Mouse (Mus musculus) kidney, embryonic 14.5 days (tissue): ENCODE measurements around the gene Tacc2. TPM values are rescaled to one million over a fixed set of nuclear protein-coding genes. Genes with fewer than 3 reads are reported as not detected.

Experiments used
- ATAC-seq: fragments of 200-750 bp; cut with Nextera tagmentation; 2 replicates; pipeline ENCODE4 v1.8.0; 2017; ENCODE audit warnings: moderate number of reproducible peaks, mild to moderate bottlenecking, moderate TSS enrichment, moderate library complexity; ENCODE audit not compliant: low FRiP score, low TSS enrichment
- H3K27ac ChIP-seq: fragments of 300-500 bp; sonication (generic); 2 replicates; pipeline ENCODE4 v1.5.1; 2014; ENCODE audit warnings: low read depth, mild to moderate bottlenecking, low read length, moderate library complexity, mixed read lengths
- H3K27me3 ChIP-seq: fragments of 300-500 bp; sonication (generic); 2 replicates; pipeline ENCODE4 v1.6.1; 2014; ENCODE audit warnings: mild to moderate bottlenecking, low read length; ENCODE audit not compliant: control insufficient read depth, insufficient read depth
- H3K36me3 ChIP-seq: fragments of 300-500 bp; sonication (generic); 2 replicates; pipeline ENCODE4 v1.6.1; 2014; ENCODE audit warnings: low read length, mixed read lengths; ENCODE audit not compliant: control insufficient read depth, insufficient read depth
- H3K4me1 ChIP-seq: fragments of 300-500 bp; sonication (generic); 2 replicates; pipeline ENCODE4 v1.6.1; 2014; ENCODE audit warnings: low read length, mixed read lengths; ENCODE audit not compliant: control insufficient read depth, insufficient read depth
- H3K4me2 ChIP-seq: fragments of 300-500 bp; sonication (generic); replicated peaks from 2 replicates; pipeline ENCODE4 v1.6.1; 2014; ENCODE audit warnings: low read depth, mild to moderate bottlenecking, low read length
- H3K4me3 ChIP-seq: fragments of 300-500 bp; sonication (generic); 2 replicates; pipeline ENCODE4 v1.5.1; 2014; ENCODE audit warnings: mild to moderate bottlenecking, low read length
- H3K9ac ChIP-seq: fragments of 300-500 bp; sonication (generic); 2 replicates; pipeline ENCODE4 v1.6.1; 2014; ENCODE audit warnings: low read depth, mild to moderate bottlenecking, low read length, moderate library complexity
- H3K9me3 ChIP-seq: fragments of 300-500 bp; sonication (generic); 2 replicates; pipeline ENCODE4 v1.6.1; 2016; ENCODE audit warnings: low read length; ENCODE audit not compliant: control insufficient read depth
- WGBS: fragments of 180-500 bp; shearing (Covaris S2); extraction: QIAGEN DNeasy Blood & Tissue Kit; methylation state at CpG from one replicate; pipeline ENCODE4 v1.1.7; 2014; 5-methylcytosine and 5-hydroxymethylcytosine counted together
- polyA plus RNA-seq: library from polyadenylated mRNA; unstranded; fragments of >200 nt; fragmentation: Nextera tagmentation; extraction: Ambion mirVana; gene quantifications from 2 replicates; pipeline ENCODE4 v1.2.1, GENCODE M21; 2014

Tacc2 gene
- polyA plus RNA-seq, 1 experiment from 2014 or later, result 41.5 TPM

GRCm38 (mm10) chr7:130797524-130797923, 220.3 kb downstream of the Tacc2 start:
- no peaks in the 10 kb centered on the region for H3K27me3 ChIP-seq
- H3K9me3 ChIP-seq, result no peaks in the 10 kb centered on the region
- no peak overlapping the region for H3K27ac ChIP-seq
- no peaks in the 10 kb centered on the region for H3K36me3 ChIP-seq
- no peak overlapping the region for H3K4me3 ChIP-seq
- ATAC-seq, result no peak
- 87% methylated on average over 6 of the region's 6 CpGs for WGBS
- H3K4me1 ChIP-seq, result no peaks in the 10 kb centered on the region
- H3K9ac ChIP-seq, result no peak overlapping the region
- no peak overlapping the region for H3K4me2 ChIP-seq

DNA sequence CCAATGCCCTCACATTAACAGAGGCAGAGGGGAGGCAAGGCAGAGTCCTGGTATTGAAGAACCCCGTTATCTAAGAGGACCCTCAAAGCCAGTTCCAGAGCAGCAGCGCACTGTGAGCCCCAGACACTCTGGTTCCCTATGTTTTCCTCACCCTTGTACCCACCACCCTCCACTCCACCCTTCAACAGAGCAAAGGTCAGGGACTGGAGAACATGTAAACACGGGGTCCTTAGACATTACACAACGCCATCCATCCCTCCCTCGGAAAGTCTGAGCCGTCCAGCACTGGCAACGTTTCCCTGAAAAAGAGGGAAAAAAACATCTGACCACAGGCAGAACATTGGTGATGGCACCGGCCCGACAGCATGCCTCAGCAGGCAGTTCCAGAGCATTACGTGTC, 222.2 kb downstream of the Tacc2 start:
- Histone ChIP-seq H3K9ac (no peak overlapping the region), H3K4me1 (no peaks in the 10 kb centered on the region), H3K9me3 (no peaks in the 10 kb centered on the region), H3K4me2 (no peak overlapping the region), H3K4me3 (no peak overlapping the region), H3K27me3 (no peaks in the 10 kb centered on the region), H3K36me3 (no peaks in the 10 kb centered on the region), H3K27ac (no peak overlapping the region)
- WGBS, result 81% methylated on average over 10 of the region's 10 CpGs
- ATAC-seq, result no peak

DNA sequence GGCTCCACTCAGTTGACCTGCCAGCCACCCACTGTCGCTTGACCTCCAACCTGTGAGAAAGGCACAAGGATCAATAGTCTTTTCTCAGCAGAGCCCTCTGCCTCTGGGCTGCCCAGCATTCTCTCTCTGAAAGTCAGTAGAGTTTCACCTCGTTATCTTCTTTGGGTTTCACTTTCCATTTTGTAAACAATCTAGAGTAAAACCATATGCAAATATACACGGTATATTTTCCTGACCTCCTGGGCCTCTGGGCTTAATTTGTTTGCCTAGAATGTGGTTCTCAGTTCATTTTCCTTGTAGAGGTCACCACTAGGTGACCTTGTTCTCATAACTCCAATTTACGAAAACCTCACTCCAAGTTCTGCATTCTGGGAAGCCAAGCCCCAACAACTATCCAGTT, 223.4 kb downstream of the Tacc2 start:
- no peak for ATAC-seq
- no peak overlapping the region; the same call in 1 of the 2 replicates for H3K9ac ChIP-seq
- no peaks in the 10 kb centered on the region for H3K27me3 ChIP-seq
- H3K36me3 ChIP-seq, result no peaks in the 10 kb centered on the region
- no peak overlapping the region for H3K4me3 ChIP-seq
- 57% methylated on average over 4 of the region's 4 CpGs for WGBS
- H3K27ac ChIP-seq, result no peak overlapping the region
- no peaks in the 10 kb centered on the region for H3K4me1 ChIP-seq
- H3K9me3 ChIP-seq, result no peaks in the 10 kb centered on the region
- H3K4me2 ChIP-seq, result no peak overlapping the region

DNA sequence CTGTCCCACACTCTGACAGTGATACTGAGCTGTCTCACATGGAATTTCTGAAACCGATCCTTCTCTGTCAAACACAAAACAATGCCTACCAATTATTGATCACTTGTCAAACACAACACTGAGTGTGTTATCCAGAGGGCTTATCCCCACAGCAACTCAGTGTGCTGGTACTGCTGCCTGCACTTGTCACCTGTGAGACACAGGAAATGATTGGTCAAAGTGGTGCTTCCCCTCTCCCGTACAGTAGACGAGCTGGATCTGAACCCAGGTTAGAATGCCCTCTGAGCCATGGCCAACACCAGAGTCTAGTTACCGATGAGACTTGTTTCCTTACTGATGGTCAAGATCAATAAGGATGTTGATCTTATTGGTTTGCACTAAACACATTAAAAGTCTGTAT, 224.6 kb downstream of the Tacc2 start:
- H3K9ac ChIP-seq, result no peak overlapping the region
- WGBS, result 95% methylated on average over 4 of the region's 4 CpGs
- H3K4me3 ChIP-seq, result no peak overlapping the region
- H3K4me2 ChIP-seq, result no peak overlapping the region
- no peak overlapping the region for H3K27ac ChIP-seq
- no peaks in the 10 kb centered on the region for H3K9me3 ChIP-seq
- H3K27me3 ChIP-seq, result no peaks in the 10 kb centered on the region
- H3K4me1 ChIP-seq, result no peaks in the 10 kb centered on the region
- no peaks in the 10 kb centered on the region for H3K36me3 ChIP-seq
- ATAC-seq, result no peak

- Histone ChIP-seq H3K27me3 (no peaks in the 10 kb centered on the region), H3K4me2 (no peak overlapping the region), H3K9ac (no peak overlapping the region), H3K9me3 (no peaks in the 10 kb centered on the region), H3K36me3 (no peaks in the 10 kb centered on the region), H3K27ac (no peak overlapping the region), H3K4me3 (no peak overlapping the region), H3K4me1 (no peaks in the 10 kb centered on the region)
- WGBS, result 91% methylated on average over 8 of the region's 8 CpGs
- no peak for ATAC-seq
Observed at GRCm38 (mm10) chr7:130803251-130803825, 226.1 kb downstream of the Tacc2 start.

DNA sequence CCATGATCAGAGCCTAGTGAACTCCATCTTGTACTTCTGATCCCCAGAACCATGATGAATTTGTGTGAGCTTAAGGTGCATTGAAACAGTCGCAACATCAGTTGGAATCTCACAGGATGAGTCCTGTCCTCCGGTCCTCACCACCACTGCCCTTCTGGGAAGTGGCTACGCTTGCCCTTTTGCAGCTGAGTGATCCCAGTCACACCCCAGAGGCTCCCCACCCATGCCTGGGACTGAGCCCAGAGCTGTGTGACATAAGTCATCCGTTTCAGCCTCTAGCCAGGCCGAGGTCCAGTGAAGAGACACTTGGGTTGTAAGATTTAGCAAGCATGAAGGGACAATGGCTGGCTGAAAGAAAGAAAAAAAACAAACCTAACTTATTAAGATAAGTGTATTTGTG, 227.8 kb downstream of the Tacc2 start:
- no peak for ATAC-seq
- WGBS, result 55% methylated on average over 5 of the region's 5 CpGs
- no peaks in the 10 kb centered on the region for H3K4me1 ChIP-seq
- H3K36me3 ChIP-seq, result no peaks in the 10 kb centered on the region
- H3K9me3 ChIP-seq, result no peaks in the 10 kb centered on the region
- H3K4me3 ChIP-seq, result no peak overlapping the region
- H3K9ac ChIP-seq, result no peak overlapping the region
- no peak overlapping the region for H3K27ac ChIP-seq
- no peak overlapping the region for H3K4me2 ChIP-seq
- H3K27me3 ChIP-seq, result no peaks in the 10 kb centered on the region

DNA sequence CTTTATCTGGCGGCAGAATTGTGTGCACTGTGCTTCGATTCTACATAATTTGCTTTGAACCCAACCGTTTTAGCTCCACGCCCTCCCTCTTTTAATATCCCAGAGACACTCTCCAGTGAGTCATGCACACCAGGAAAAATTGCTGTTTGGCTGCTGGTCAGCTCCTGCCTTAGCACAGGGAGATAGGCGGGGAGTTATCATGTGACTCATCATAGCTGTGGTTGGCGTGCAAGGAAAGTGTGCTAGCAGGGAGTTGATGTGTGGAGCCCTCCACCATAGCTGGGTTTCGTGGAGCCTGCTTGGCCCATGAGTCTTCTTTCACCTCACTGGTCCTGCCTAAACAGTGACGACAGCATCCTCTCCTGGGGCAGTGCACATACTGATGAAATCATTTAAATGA, 230.5 kb downstream of the Tacc2 start:
- no peaks in the 10 kb centered on the region for H3K9me3 ChIP-seq
- no peak overlapping the region for H3K27ac ChIP-seq
- H3K4me2 ChIP-seq, result no peak overlapping the region
- no peaks in the 10 kb centered on the region for H3K4me1 ChIP-seq
- 83% methylated on average over 8 of the region's 8 CpGs for WGBS
- no peak overlapping the region for H3K4me3 ChIP-seq
- no peak overlapping the region for H3K9ac ChIP-seq
- H3K27me3 ChIP-seq, result no peaks in the 10 kb centered on the region
- no peak for ATAC-seq
- no peaks in the 10 kb centered on the region for H3K36me3 ChIP-seq

DNA sequence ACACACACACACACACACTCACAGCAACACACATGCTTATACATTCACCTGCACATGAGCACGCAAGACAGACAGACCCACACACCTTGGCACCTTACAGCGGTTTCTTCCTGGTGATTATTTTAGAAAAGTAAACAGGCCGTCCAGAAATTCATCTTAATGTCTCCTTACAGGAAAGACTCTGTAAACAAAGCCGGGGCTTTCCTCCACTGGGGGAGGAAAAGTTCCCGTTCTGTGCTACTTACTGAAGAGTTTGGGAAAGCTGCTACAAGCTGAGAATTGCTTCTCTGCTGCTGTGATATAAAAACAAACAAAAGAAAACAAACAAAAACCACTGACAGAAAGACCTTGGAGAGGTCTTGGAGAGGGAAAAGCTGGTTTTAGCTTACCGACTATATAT, 231.5 kb downstream of the Tacc2 start:
- 41% methylated on average over 6 of the region's 6 CpGs for WGBS
- no peak overlapping the region for H3K9ac ChIP-seq

DNA sequence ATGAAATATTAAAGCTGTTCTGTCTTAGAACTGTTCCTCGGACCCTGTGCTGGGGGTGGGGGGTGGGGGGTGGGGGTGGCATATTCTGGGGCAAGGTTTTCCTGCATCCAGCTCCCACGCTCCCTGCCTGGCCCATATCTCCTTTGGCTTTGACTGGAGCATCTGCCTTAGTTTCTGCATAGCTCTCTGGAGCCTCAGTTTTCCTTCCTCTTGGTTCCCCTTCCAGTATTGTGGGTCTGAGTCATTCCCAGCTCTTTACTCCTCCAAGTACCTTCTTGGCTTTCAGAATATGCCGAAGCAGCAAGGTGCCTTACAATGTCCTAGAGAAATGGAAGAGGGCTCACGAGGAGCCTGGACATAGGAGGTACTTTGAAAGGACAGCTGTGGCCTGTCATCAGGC, 233.0 kb downstream of the Tacc2 start:
- Histone ChIP-seq H3K9me3 (no peaks in the 10 kb centered on the region), H3K36me3 (no peaks in the 10 kb centered on the region), H3K4me3 (no peak overlapping the region), H3K4me1 (no peaks in the 10 kb centered on the region), H3K9ac (no peak overlapping the region), H3K27me3 (no peaks in the 10 kb centered on the region), H3K4me2 (no peak overlapping the region), H3K27ac (no peak overlapping the region)
- WGBS, result 61% methylated on average over 4 of the region's 4 CpGs
- ATAC-seq, result no peak

More for the DNA sequence above, 231.5 kb downstream of the Tacc2 start:
- Histone ChIP-seq H3K27ac (no peak overlapping the region), H3K4me2 (no peak overlapping the region), H3K36me3 (no peaks in the 10 kb centered on the region), H3K4me3 (no peak overlapping the region), H3K9me3 (no peaks in the 10 kb centered on the region), H3K27me3 (no peaks in the 10 kb centered on the region), H3K4me1 (no peaks in the 10 kb centered on the region)
- ATAC-seq, result no peak
